Mouse (Mus musculus): Measurements from ENCODE around the gene Slc36a3. TPM values are rescaled to one million over a fixed set of nuclear protein-coding genes. Genes with fewer than 3 reads are reported as not detected.

The Slc36a3 gene
- polyA plus RNA-seq, 1 experiment from 2014 or later = not detected

DNA sequence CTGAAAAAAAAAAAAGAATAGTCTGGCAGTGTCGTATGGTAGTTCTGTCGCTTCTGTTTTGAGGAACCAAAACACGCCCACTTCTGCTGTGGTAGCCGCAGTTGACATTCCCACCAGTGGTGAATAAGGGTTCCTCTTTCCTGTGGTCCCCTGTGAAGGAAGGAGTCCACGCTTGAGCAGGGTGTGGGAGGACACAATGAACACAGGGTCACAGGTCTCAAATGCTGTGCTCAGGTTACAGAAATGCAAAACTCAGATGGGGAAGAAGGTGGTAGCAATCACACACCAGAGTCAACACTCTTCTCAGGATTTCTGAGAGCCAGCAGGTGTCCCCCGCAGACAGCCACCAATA, 3.5 kb upstream of the Slc36a3 start:
- Histone ChIP-seq H3K36me3 (ENCODE audit: control insufficient read depth, insufficient read depth) (no peaks in the 10 kb centered on the region), H3K4me1 (ENCODE audit: control insufficient read depth, insufficient read depth, low read length) (no peaks in the 10 kb centered on the region), H3K4me3 (ENCODE audit: low read length) (no peak overlapping the region), H3K9ac (ENCODE audit: low read length) (no peak overlapping the region), H3K4me2 (ENCODE audit: low read depth, low read length) (no peak overlapping the region), H3K9me3 (replicated peaks; ENCODE audit: control insufficient read depth, low read length) (no peaks in the 10 kb centered on the region), H3K27ac (ENCODE audit: low read length) (no peak overlapping the region), H3K27me3 (ENCODE audit: control insufficient read depth, insufficient read depth, low read length) (no peaks in the 10 kb centered on the region)
- no peak for ATAC-seq (replicated peaks; ENCODE audit: extremely low read depth, insufficient read depth, low FRiP score)
- 66% methylated on average over 6 of the region's 6 CpGs for WGBS

DNA sequence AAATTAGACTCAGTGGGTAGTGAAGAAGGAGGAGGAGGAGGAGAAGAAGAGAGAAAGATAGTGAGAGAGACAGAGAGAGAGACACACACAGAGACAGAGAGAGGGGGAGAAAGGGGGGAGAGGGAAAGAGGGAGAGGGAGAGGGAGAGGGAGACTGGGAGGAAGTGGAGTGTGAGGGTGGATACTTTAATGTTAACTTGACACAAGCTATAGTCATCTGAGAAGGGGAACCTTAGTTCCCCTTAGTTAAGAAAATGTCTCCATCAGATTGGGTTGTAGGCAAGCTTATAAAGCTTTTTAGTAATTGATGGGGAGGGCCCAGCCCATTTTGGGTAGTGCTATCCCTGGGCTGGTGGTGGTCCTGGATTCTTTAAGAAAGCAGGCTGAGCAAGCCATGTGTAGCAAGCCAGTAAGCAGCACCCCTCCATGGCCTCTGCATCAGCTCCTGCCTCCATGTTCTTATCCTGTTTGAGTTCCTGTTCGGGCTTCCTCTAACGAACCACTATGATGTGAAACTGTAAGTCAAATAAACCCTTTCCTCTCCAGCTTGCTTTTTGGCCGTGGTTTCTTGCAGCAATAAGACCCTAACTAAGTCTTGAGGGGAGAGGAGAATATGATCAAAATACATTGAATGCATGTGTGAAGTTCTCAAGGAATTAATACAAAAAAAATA, 3.0 kb upstream of the Slc36a3 start:
- no peak overlapping the region for H3K4me3 ChIP-seq (ENCODE audit: low read length)
- no peaks in the 10 kb centered on the region for H3K4me1 ChIP-seq (ENCODE audit: control insufficient read depth, insufficient read depth, low read length)
- no peak overlapping the region for H3K9ac ChIP-seq (ENCODE audit: low read length)
- WGBS = 44% methylated on average over 3 of the region's 3 CpGs
- H3K27ac ChIP-seq (ENCODE audit: low read length) = no peak overlapping the region
- H3K4me2 ChIP-seq (ENCODE audit: low read depth, low read length) = no peak overlapping the region
- H3K9me3 ChIP-seq (replicated peaks; ENCODE audit: control insufficient read depth, low read length) = no peaks in the 10 kb centered on the region
- no peaks in the 10 kb centered on the region for H3K27me3 ChIP-seq (ENCODE audit: control insufficient read depth, insufficient read depth, low read length)
- ATAC-seq (replicated peaks; ENCODE audit: extremely low read depth, insufficient read depth, low FRiP score) = no peak
- no peaks in the 10 kb centered on the region for H3K36me3 ChIP-seq (ENCODE audit: control insufficient read depth, insufficient read depth)

DNA sequence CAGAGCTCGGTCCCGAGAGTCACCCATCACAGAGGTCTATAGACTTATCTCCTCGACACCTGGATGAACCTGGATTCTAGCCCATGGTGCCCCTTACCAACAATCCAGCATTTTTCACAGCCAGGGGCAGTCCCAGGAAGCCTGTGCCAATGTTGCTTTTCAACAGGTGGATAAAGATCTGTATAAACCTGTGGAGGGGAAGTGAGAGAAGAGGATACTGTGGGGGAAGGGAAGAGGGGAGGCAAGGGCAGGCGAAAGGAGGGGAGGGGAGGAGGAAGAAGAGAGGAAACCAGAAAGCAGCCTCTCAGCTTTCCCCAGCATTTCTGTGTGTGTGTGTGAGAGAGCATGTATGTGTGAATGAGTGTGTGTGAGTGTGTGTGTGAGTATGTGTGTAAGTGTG, 3.0 kb downstream of the Slc36a3 start:
- no peak overlapping the region for H3K4me3 ChIP-seq (ENCODE audit: low read length)
- no peaks in the 10 kb centered on the region for H3K27me3 ChIP-seq (ENCODE audit: control insufficient read depth, insufficient read depth, low read length)
- H3K9me3 ChIP-seq (replicated peaks; ENCODE audit: control insufficient read depth, low read length) = no peaks in the 10 kb centered on the region
- ATAC-seq (replicated peaks; ENCODE audit: extremely low read depth, insufficient read depth, low FRiP score) = no peak
- no peak overlapping the region for H3K27ac ChIP-seq (ENCODE audit: low read length)
- H3K4me1 ChIP-seq (ENCODE audit: control insufficient read depth, insufficient read depth, low read length) = no peaks in the 10 kb centered on the region
- no peaks in the 10 kb centered on the region for H3K36me3 ChIP-seq (ENCODE audit: control insufficient read depth, insufficient read depth)
- no peak overlapping the region for H3K4me2 ChIP-seq (ENCODE audit: low read depth, low read length)
- 59% methylated on average over 4 of the region's 4 CpGs for WGBS
- no peak overlapping the region for H3K9ac ChIP-seq (ENCODE audit: low read length)

DNA sequence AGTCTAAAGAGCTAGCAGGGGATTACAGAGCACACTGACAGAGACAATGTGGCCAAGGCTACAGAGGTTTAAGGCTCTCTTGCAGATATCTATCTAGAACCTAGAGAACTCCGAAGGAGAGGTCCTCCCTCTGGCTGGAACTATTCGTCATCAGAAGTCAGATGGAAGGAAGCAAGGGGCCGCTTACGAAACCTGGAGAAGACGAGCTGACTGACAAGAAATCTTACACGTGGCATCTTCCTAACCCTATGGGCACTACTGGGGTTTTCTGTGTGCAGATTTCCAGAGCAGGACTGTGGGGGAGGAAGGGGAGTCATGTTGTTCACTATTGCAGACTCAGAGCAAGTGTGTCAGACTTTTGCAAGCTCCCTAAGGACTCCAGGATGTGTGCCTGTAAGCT, 4.1 kb downstream of the Slc36a3 start:
- Histone ChIP-seq H3K4me3 (ENCODE audit: low read length) (no peak overlapping the region), H3K4me2 (ENCODE audit: low read depth, low read length) (no peak overlapping the region), H3K36me3 (ENCODE audit: control insufficient read depth, insufficient read depth) (no peaks in the 10 kb centered on the region), H3K27ac (ENCODE audit: low read length) (no peak overlapping the region), H3K9me3 (replicated peaks; ENCODE audit: control insufficient read depth, low read length) (no peaks in the 10 kb centered on the region), H3K4me1 (ENCODE audit: control insufficient read depth, insufficient read depth, low read length) (no peaks in the 10 kb centered on the region), H3K9ac (ENCODE audit: low read length) (no peak overlapping the region), H3K27me3 (ENCODE audit: control insufficient read depth, insufficient read depth, low read length) (no peaks in the 10 kb centered on the region)
- ATAC-seq (replicated peaks; ENCODE audit: extremely low read depth, insufficient read depth, low FRiP score) = no peak
- 66% methylated on average over 6 of the region's 6 CpGs for WGBS

DNA sequence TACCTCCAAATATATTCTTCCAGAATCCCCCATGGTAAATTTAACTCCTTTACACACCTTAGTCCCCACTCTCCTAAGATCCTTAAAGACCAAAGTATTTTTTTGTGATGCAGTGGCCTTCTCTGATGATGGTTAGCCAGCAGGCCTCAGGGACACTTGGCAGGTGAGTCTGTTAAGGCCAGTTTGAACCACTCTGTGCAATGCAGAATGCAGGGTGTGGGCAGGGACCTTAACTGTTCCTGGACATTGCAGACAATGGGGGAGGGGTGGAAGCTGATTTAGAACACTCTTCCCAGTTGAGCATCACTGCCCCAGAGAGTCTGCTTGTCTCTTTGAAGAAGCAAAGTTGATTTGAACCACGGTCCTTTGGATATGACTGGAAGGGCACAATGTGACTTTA, 4.7 kb downstream of the Slc36a3 start:
- no peaks in the 10 kb centered on the region for H3K27me3 ChIP-seq (ENCODE audit: control insufficient read depth, insufficient read depth, low read length)
- H3K4me3 ChIP-seq (ENCODE audit: low read length) = no peak overlapping the region
- no peak for ATAC-seq (replicated peaks; ENCODE audit: extremely low read depth, insufficient read depth, low FRiP score)
- WGBS = 85% methylated on average over 1 of the region's 1 CpGs
- H3K4me2 ChIP-seq (ENCODE audit: low read depth, low read length) = no peak overlapping the region
- H3K4me1 ChIP-seq (ENCODE audit: control insufficient read depth, insufficient read depth, low read length) = no peaks in the 10 kb centered on the region
- H3K27ac ChIP-seq (ENCODE audit: low read length) = no peak overlapping the region
- H3K9me3 ChIP-seq (replicated peaks; ENCODE audit: control insufficient read depth, low read length) = no peaks in the 10 kb centered on the region
- no peak overlapping the region for H3K9ac ChIP-seq (ENCODE audit: low read length)
- H3K36me3 ChIP-seq (ENCODE audit: control insufficient read depth, insufficient read depth) = no peaks in the 10 kb centered on the region

DNA sequence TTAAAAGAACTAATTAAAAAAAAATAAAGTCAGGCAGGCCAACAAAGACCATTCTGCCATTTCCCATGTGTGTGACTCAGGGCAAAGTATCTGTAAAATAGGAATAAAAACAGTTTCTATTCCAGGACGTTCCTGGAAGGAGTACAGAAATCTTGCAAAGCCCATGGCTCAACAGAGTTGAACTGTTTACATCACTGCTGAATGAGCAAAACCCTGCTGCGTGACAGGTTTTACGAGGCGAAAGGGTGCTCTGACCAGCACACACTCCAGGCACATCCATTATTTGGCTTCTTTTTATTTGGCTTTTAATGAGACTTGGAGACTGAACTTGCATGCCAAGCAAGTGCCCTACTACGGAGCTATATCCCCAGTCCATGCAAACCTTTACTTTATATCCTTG, 7.5 kb downstream of the Slc36a3 start:
- H3K9ac ChIP-seq (ENCODE audit: low read length) = no peak overlapping the region
- no peaks in the 10 kb centered on the region for H3K27me3 ChIP-seq (ENCODE audit: control insufficient read depth, insufficient read depth, low read length)
- H3K4me1 ChIP-seq (ENCODE audit: control insufficient read depth, insufficient read depth, low read length) = no peaks in the 10 kb centered on the region
- H3K36me3 ChIP-seq (ENCODE audit: control insufficient read depth, insufficient read depth) = no peaks in the 10 kb centered on the region
- no peak overlapping the region for H3K27ac ChIP-seq (ENCODE audit: low read length)
- no peak for ATAC-seq (replicated peaks; ENCODE audit: extremely low read depth, insufficient read depth, low FRiP score)
- no peak overlapping the region for H3K4me3 ChIP-seq (ENCODE audit: low read length)
- no peak overlapping the region for H3K4me2 ChIP-seq (ENCODE audit: low read depth, low read length)
- no peaks in the 10 kb centered on the region for H3K9me3 ChIP-seq (replicated peaks; ENCODE audit: control insufficient read depth, low read length)
- 73% methylated on average over 5 of the region's 5 CpGs for WGBS

DNA sequence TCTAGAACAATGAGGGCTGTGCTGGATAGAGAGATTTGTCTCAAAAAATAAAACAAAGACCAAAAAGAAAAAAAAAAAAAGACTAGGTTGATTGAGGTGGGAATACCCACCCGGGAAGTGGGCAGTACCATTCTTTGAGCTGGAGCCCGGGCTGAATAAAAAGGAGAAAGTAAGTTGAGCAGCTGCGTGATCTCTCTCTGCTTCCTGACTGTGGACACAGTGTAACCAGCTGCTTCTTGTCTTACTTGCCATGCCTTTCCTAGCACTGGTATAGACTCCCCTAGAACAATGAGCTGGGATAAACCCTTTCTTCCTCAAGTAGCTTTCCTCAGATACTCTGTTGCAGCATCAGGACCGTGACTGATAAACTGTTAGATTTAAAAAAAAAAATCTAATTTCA, 10.0 kb downstream of the Slc36a3 start:
- no peaks in the 10 kb centered on the region for H3K27me3 ChIP-seq (ENCODE audit: control insufficient read depth, insufficient read depth, low read length)
- no peak overlapping the region for H3K4me3 ChIP-seq (ENCODE audit: low read length)
- 81% methylated on average over 4 of the region's 4 CpGs for WGBS
- H3K36me3 ChIP-seq (ENCODE audit: control insufficient read depth, insufficient read depth) = no peaks in the 10 kb centered on the region
- H3K9me3 ChIP-seq (replicated peaks; ENCODE audit: control insufficient read depth, low read length) = no peaks in the 10 kb centered on the region
- no peak overlapping the region for H3K9ac ChIP-seq (ENCODE audit: low read length)
- H3K27ac ChIP-seq (ENCODE audit: low read length) = no peak overlapping the region
- no peak for ATAC-seq (replicated peaks; ENCODE audit: extremely low read depth, insufficient read depth, low FRiP score)
- H3K4me1 ChIP-seq (ENCODE audit: control insufficient read depth, insufficient read depth, low read length) = no peaks in the 10 kb centered on the region
- H3K4me2 ChIP-seq (ENCODE audit: low read depth, low read length) = no peak overlapping the region

DNA sequence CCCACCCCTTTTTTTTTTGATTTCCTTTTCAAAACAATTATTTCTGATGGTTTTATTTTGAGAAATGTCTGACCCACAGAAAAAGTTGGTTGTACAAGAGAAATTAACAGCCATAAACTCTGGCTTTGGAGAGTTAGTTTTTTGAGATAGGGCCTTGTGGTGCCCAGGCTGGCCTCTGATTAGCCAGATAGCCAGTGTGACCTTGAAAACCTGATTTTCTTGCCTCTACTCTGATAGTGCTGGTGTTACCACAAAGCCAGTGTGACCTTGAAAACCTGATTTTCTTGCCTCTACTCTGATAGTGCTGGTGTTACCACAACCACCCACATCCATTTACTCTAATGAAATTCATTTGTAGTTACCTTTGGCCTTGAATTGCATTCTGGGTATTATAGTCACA, 13.9 kb downstream of the Slc36a3 start:
- Histone ChIP-seq H3K4me3 (ENCODE audit: low read length) (no peak overlapping the region), H3K9me3 (replicated peaks; ENCODE audit: control insufficient read depth, low read length) (no peaks in the 10 kb centered on the region), H3K4me1 (ENCODE audit: control insufficient read depth, insufficient read depth, low read length) (no peaks in the 10 kb centered on the region), H3K4me2 (ENCODE audit: low read depth, low read length) (no peak overlapping the region), H3K36me3 (ENCODE audit: control insufficient read depth, insufficient read depth) (no peaks in the 10 kb centered on the region), H3K27ac (ENCODE audit: low read length) (no peak overlapping the region), H3K9ac (ENCODE audit: low read length) (no peak overlapping the region), H3K27me3 (ENCODE audit: control insufficient read depth, insufficient read depth, low read length) (no peaks in the 10 kb centered on the region)
- no peak for ATAC-seq (replicated peaks; ENCODE audit: extremely low read depth, insufficient read depth, low FRiP score)

DNA sequence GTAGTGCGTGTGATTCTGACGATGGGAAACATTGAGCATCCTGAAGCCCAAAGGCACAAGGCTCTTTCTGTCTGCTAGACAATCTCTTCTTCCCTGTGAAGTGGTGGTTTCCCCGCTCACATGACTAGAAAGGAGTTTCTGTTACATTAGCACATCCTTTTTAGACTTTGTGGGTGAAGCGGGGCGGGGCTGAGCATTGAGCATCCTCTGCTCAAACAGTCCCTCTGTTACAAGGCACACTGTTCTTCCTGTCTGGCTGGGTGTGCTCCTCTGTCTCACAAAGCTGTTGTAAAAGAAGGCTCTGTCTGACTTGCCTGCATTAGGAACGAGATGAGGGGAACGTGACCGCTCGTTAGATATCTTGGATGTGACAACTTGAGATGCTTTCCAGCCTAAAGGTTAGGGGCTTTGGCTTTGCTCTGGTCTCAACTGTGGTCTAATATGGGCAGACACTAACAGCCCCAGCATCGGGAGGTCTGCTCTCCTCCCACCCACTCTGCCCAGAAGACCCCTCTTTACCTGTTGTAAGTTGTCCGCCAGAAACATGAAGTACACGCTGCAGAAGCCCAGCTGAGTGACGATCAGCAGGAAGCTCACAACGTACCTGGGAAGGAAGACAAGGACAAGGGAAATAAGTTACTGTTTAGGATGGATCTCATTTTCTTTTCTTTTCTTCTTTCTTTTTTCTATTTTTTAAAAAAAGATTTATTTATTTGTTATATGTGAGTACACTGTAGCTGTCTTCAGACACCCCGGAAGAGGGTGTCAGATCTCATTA, 14.5 kb downstream of the Slc36a3 start:
- 65% methylated on average over 15 of the region's 15 CpGs for WGBS
- no peak for ATAC-seq (replicated peaks; ENCODE audit: extremely low read depth, insufficient read depth, low FRiP score)

More for the DNA sequence above, 14.5 kb downstream of the Slc36a3 start:
- Histone ChIP-seq H3K4me2 (ENCODE audit: low read depth, low read length) (no peak overlapping the region), H3K27ac (ENCODE audit: low read length) (peak overlapping the region; percentile 47; the same call in 1 of the 2 replicates), H3K27me3 (ENCODE audit: control insufficient read depth, insufficient read depth, low read length) (no peaks in the 10 kb centered on the region), H3K4me3 (ENCODE audit: low read length) (no peak overlapping the region), H3K36me3 (ENCODE audit: control insufficient read depth, insufficient read depth) (no peaks in the 10 kb centered on the region), H3K4me1 (ENCODE audit: control insufficient read depth, insufficient read depth, low read length) (no peaks in the 10 kb centered on the region), H3K9ac (ENCODE audit: low read length) (no peak overlapping the region), H3K9me3 (replicated peaks; ENCODE audit: control insufficient read depth, low read length) (no peaks in the 10 kb centered on the region)
